Mouse (Mus musculus): ENCODE data around the gene Zfp654.

Zfp654 gene

DNA sequence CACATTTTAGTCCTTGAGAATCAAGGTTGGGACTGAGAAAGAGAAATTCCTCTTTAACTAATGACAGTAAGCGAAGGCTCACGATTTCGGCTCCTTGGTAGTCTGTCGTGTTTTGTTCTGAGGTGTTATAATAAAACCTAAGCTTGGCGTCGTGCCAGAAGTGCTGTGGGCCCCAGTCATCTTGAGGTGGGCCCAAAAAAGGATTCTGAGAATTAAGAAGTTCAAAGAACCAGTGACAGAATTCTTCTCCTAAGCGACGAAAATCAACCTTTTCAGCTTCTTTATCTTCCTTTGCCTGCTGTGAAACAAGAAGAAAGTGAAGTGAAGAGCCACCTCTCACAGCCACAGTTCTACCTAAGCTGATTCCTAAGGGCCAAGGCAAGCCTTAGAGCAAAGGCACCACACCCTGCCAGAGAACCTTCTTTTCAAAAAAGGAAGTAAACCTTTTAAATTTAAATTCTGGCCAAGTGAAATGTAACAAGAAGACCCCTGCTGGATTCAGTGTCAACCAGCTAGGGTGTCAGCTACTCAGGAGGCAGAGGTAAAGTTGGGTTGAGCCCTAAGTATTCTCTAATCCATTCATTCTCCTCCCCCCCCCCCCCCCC lies 84.7 kb downstream of the Zfp654 start:
- DNase-seq (ENCODE audit: low spot score), result no peak

DNA sequence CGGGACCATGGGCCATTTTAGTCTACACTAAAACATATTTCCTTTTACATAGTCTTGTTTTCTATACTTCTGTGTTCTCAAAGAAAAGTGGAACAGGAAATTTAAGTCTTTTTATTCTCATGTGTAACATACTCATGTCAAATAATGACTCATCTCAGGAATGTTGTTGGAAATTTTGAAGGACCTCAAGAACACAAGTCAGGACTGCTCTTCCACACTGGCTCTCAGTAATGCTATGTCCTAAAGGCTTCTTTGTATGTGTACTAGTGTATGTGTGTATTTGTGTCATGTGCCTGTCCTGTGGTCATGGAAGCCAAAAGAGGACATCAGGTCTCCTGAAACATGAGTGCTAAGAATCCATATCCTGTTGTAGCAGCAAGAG lies 92.2 kb downstream of the Zfp654 start:
- no peak for DNase-seq (ENCODE audit: low spot score)

DNA sequence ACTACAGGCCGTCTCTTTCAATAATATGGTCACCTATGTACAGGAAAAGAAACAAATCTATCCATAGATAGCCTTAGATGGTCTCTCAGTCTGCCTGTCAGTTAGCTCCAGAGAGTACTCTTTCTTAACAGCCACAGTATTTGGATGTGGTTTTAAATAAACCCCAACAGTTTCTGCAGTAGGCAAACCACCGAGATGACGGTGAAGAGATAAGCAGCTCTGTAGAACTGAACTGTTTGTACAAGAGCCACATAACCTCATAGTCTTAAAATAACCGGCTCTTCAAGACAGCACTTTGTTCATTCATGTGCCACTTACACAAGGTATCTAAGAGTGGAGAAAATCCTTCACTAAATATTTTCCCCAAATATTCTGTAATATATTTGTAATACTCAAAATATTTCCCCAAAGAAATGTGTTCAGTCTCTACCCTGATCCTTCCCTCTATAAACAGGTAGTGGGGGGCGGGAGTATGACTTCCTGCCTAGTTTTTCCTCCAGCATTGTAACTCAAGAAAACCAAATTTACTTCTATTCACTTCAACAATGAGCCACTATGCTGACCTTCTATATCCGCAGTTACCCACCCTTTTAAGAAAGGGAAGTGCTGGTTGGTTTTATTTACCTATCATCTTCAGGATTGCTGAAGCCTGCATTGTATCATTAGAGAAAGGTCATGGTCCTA lies 92.7 kb downstream of the Zfp654 start:
- DNase-seq (ENCODE audit: low spot score), result peak; percentile 7

DNA sequence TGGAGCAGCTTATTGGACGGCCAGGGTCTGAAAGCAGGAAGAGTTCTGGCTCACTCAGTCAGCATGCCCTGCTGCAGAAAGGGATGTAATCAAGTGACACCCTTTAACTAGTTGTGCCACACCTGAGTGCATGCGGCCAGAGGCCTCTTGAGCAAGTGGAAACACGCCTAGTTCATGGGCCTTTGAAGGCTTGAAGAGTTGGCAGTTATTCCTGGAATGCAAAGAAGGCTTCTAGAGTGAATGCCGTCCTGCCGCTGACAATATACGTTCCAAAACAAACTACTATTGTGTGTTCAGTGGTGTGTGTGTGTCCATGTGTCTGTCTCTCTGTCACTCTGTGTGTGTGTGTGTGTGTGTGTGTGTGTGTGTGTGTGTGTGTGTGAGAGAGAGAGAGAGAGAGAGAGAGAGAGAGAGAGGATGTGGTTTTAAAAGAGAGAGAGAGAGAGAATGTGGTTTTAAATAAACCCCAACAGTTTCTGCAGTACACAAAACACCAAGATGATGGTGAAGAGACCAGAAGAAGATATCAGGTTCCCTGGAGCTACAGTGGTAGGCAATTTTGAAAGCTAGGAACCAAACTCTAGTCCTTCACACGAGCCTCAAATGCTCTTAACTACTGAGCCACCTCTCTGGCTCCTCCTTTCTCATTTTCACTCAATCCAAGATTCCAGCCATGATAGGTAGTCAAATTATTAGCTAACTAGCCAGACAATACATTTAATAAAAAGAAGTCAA lies 93.6 kb downstream of the Zfp654 start:
- no peak for DNase-seq (ENCODE audit: low spot score)

DNA sequence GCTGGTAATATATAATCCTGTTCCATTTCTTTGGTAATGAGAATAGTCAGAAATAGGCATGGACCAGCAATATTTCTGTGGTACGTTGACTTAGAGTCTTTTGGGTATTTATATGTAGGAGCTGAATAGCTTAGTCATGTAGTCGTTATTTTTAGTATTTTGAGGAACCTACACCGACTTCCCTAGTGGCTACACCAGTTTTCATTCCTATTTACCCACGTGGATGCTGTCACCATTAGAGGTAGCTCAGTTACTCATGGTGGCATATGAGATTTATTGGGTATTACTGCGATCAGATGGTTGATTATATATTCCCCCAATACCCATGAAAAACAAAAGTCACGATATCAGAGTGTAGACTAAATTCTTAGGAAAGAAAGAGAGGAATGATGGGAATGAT lies 95.1 kb downstream of the Zfp654 start:
- no peak for DNase-seq (ENCODE audit: low spot score)

DNA sequence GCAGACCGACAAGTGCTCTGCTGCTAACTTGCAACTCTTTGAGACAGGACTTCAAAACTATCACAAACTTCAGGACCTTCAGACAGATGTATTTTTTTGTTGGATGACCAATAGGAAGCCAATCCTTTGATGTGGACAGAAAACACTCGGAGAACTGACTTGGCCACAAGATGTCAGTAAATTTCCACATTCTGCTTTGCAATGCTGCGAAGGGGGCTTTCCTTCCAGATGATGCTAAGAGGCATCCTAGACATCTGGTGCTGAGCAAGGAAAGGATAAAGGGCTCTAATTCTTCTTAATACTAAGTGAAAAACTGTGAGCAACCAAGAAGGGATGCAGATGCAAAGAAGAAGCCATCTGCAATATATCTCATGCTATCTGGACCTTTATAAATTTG lies 96.7 kb downstream of the Zfp654 start:
- peak; percentile 54 for DNase-seq (ENCODE audit: low spot score)

DNA sequence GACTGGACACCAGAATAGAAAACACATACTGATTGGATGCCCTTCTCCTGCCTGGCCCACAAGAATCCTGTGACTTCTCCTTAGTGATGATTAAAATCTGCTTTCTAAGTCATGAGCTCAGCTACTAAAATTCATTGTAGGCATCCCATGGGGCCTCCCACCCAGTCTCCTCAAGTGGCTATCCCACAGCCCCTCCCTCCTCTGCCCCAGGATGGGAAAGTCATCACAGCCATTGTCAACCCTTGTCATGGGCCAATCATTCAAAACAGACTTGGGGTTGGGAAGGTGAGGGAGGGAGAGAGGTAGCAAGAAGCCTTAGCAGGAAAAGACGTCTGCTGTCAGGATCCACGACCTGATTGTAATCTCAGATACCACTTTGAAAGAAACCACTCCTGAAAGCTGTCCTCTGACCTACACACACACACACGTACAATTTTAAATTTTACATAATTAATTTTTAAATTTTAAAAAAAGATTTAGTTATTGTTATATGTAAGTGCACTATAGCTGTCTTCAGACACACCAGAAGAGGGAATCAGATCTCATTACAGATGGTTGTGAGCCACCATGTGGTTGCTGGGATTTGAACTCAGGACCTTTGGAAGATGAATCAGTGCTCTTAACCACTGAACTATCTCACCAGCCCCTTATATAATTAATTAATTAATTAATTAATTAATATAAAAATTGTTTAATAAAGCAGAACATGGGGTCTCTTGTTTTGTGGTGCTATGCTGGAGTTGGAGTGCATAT lies 97.3 kb downstream of the Zfp654 start:
- DNase-seq (ENCODE audit: low spot score), result no peak

DNA sequence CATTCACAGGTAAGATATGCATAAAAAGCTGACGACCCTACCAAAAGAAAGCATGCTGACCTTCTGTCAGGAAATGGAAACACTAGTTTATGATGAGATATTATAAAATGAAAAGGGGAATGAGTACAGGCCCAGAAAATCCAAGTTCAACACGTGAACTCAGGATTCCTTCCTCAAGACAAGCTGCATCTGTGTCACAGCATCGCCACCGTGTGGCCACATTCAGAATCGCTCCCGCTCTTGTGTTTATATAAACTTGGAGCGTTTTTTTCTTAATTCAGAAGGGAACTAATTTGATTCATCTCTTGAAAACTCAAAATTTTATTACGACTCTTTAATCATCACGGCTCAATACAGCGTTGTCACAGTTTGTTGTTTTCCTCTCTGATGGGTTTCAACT lies 103.2 kb downstream of the Zfp654 start:
- peak; percentile 56 for DNase-seq (ENCODE audit: low spot score)

DNA sequence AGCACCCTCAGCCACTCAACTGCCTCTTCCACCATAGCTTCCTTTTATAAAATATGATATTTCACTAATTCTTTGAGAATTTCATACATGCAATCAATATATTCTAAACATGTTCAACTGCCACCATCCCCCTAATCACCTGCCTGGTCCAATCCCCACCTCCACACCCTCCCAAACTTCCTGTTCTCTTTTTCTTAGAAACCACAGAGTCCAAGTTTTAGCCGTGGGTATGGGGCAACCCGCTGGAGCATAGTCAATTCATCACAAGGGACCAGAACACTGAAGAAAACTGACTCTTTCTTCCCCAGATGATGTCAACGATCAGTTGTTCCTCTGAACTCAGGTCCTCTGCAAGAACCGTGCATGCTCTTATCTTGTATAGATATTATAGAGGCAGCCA lies 106.4 kb downstream of the Zfp654 start:
- DNase-seq (ENCODE audit: low spot score), result no peak

DNA sequence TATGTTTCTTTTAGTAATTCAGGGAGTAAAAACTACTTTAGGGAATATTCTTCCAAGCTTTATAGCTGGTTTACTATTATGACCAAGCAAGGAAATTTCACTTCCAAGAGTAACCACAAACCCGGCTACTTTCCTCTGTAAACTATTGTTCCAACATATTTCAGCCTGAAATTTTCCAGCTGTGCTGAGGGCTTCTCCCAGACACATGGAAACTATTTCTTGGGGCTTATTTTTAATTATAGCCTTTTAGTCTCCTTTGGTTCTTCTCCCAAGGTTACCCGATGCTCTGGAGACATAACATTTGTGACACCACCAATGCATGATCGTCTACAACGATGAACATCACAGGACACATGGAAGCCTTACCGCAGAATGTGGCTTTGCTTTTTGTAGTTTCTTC lies 114.2 kb downstream of the Zfp654 start:
- DNase-seq (ENCODE audit: low spot score), result no peak

Data from MN1 (cell line).